Mouse (Mus musculus): ENCODE measurements around the gene Rasgef1a.

Gene Rasgef1a

DNA sequence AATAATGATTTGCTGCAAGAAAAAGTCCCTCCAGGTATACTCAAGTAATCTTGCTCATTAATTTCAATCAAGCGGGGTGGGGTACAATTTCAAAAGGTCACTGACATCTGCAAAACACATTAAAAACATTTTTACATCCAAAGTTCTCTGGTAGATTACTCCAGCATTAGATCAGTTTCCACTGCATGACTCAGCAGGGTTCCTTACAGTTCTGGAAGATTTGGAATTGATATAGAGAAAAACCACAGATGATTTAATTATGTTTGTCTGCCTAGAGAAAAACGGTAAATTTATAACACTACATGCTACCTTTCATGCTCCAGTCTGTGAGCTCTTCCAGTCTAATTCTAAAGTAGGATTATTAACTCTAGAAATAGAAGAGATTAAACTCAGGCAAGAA is 118.8 kb downstream of the Rasgef1a start:
- DNase-seq (ENCODE audit: low spot score in 2 of 2), result no peak

- no peak for DNase-seq (ENCODE audit: low spot score in 2 of 2)
Measured at GRCm38 (mm10) chr6:118134461-118134860, 123.2 kb downstream of the Rasgef1a start.

DNA sequence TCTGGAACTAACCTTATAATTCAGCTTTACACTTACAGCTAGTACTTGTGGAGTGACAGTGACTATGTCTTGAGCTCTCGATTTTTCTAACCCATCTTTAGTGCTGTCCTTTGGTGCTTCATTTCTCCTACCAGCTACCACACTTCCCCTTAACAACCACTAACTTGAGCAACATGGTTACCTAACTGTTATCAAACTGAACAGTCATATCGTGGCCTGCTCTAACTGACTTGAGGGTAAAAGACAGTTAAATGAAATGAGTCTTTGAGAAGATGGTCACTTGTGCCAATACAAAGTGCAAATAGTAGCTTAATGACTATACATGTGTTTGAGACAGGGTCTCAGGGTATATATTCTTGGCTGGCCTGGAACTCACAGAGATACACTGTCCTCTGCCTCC is 125.9 kb downstream of the Rasgef1a start:
- no peak for DNase-seq (ENCODE audit: low spot score in 2 of 2)

DNA sequence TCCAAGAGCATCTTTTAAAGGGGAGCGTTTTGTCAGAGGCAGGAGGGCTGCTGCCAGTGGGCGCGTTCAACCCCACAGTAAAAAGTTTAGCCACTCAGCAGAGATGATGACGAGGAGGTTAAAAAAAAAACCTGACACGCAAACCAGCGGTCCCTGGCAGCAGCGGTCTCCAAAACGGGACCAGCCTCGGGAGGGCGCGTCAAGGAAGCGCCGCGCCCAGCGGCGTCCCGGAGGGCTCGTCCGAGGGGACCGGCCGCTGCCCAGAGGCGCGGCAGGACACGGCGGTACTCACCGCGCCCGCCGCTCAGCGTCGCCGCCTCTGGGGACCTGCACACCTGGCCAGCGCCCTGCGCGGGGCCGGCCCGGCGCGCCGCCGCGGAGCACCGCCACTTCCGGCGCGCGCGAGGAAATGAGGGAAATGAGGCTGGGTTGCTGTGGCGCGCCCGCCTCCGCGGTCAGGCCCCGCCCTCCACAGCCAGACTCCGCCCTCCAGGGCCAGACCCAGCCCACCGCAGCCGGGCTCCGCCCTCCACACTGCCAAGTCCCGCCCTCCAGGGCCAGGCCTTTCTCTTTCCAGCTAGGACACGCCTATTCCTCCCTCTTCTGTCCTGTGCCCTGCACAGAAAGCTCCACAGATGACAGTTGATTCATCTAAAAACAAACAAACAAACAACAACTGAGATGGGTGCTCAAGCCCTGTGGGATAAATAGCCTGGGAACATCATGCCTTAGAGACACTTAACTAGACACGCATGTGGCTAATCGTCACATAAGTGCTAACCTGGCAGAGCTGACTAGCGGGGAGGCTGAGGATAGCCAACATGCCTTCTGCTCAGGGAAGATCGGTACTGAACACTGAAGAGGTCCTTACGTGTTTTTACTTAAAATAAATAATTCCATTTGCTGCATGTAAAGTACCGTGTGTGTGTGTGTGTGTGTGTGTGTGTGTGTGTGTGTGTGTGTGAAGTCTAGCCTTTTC is 127.8 kb downstream of the Rasgef1a start, which contains the start of gene Csgalnact2:
Gene Csgalnact2 (minus strand): TSS at position 410 of the 979 bp plus-strand sequence.
- peak; percentile 78 to 91 for DNase-seq (ENCODE audit: low spot score in 2 of 2)

DNA sequence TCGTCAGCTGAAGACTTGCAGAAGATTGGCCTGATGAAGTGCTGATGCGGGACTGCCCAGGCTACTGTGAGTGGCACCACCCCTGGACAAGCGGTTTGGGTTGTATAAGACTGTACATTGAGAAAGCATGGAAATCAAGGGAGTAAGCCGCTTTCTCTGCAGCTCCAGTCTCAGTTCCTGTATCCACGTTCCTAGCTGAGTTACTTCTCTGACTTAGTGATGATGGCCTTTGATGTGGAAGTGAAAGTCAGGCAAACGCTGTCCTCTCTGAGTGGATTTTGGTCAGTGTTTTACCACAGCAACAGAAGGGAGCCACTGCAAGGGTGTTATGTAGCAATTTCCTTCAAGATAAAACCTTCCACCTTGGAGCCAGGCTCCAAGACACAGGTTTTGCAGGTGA is 129.7 kb downstream of the Rasgef1a start:
- no peak for DNase-seq (ENCODE audit: low spot score in 2 of 2)

Data from frontal cortex, postnatal 10 days (tissue).